Mouse (Mus musculus) spleen, postnatal 14 days (tissue): ENCODE data around the gene Gucd1.

Experiments used
- DNase-seq, 2 experiments: peaks; one replicate each; pipeline ENCODE4 v3.0.0; 2021 to 2022; ENCODE audit warnings: low spot score in 2 of 2

The Gucd1 gene

GRCm38 (mm10) chr10:75322966-75323365 is 194.8 kb downstream of the Gucd1 start:
- DNase-seq, result no peak

DNA sequence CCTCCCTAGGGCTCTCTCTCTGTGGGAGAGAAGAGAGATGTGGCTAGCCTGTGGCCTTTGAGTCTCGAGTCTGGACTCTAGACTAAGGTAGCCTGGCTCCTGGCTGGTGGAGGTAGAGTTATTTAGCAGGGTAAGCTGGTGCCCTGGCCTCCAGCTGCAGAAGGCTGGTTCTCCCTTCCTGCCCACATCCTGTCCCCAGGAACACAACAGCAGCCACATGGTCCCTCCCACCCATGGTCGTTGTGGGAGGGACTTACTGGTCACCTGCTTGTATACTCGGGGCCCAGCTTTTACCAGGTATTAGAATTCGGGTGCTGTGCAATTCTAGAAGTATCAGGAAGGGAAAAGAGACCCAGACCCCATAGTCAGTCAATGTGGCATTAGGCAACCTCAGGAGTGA is 197.5 kb downstream of the Gucd1 start:
- no peak for DNase-seq

DNA sequence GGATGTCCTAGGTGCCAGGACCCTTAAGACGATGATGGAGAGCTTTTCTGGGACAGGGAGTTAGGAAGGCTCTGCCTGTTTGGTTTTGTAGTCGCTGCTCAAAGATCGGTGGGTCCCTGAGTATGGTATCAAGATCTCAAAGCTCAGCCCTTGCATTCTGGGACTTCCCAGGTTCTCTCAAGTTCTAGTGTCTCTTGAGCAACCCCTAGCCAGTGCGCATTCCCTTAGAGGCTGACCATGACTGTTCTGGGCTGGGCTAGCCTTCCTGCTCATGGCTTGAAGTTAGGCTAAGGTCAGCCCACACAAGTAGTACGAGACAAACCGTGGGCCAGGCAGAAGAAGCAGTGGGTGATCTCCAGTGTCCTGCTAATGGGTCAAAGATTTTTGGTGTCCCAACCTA is 199.6 kb downstream of the Gucd1 start:
- no peak for DNase-seq

GRCm38 (mm10) chr10:75316908-75317761 is 200.6 kb downstream of the Gucd1 start:
- DNase-seq, result peak; percentile 62 to 70

DNA sequence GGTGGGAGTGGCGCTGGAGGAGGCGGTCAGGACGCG is 201.1 kb downstream of the Gucd1 start, which contains the start of gene Adora2a:
TSS of gene Adora2a (plus strand) at position 6 of the 36 bp plus-strand sequence.
- no peak for DNase-seq

DNA sequence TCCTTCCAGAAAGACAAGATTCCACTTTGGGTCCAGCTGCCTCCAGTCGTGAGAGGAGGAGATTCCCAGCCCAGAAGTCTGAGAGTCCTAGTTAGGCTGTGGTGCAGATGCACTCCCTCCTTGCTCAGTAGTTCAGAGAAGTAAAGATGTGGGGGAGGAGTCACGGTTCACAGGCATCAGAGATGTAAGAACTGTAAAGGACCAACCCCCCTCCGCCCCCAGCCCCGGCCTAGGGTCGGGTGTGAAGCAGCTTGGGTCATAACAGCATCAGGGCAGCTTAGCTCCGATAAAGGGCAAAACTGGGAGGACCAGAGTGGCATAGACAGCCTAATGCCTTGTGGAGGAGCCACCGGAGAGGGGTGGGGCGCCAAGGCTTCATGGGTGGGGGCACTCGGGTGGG is 201.3 kb downstream of the Gucd1 start:
- no peak for DNase-seq

GRCm38 (mm10) chr10:75315756-75316155 is 202.0 kb downstream of the Gucd1 start:
- DNase-seq, result no peak

DNA sequence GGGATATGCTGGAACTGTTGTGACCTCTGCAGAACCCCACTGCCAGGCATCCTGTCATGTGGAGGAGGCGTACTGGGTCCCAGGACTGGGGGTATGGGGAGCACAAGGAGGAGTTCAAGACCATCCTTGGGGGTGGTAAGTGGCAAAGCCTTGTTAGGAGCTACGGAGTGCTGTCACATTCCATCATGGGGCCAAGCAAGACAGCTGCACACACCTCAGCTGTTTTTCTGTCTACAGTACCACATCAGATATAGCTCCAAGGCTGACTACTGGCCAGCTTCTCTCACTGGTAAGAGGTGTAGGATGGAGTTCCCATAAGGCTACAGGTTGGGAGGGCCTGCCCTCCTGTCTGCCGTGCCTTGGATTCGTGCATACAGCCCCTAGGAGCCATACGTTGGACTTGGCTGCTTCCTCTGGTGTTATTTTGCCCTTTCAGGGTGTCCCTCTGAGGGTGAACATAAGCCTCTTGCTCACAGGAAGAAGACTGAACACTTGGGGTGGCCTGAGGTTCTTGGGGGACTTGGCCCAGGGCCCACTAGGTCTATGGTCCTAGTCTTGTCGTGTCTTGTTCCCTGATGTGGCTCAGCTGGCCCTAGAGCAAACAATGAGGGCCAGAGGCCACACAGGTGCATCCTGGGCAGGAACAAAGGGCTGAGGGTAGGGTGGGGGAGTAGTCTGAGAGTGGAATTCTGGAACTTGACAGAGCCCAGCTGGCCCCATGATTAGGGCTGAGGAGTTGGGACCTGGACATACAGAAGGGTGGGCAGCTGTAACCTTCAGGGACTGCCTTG is 203.4 kb downstream of the Gucd1 start:
- DNase-seq, result no peak

DNA sequence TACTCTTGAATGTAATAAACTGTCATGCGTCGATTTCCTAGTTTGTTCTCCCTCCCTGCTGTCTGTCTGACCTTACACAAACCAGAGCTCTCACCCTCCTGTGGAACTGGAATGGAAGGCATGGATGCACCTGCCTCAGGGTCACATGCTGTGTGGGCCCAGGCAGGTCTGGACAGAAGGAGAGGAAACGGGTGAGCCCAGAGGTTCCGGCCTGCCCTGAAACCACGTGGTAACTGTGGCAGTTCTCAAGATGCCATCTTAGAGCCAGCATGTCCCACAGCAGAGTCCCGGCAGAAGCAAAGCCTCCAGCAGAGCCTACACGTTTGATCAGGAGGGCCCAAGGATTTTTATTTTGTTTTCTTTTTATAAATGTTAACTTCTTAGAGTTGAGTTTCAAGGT is 205.4 kb downstream of the Gucd1 start:
- DNase-seq, result no peak

GRCm38 (mm10) chr10:75307130-75307529 is 210.6 kb downstream of the Gucd1 start:
- DNase-seq, result no peak

DNA sequence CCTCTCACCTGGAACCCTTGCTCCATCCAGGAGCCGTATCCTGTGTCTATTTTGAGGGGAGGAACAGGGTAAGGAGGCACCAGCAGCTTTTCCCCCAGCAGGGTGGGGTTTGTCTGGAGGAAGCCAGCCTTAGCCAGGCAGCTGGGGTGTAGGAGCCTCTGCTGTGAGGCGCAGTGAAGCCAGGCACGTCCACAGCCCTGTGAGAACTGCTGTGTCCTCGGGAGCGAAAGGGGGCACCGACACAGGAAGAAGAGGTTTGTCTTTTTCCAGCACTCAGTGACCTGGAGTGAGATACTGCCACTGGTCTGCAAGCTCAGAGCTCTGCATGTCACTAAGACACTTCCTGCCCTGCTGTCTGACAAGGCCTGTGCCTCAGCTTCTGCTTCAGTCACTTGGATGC is 213.4 kb downstream of the Gucd1 start:
- DNase-seq, result no peak

DNA sequence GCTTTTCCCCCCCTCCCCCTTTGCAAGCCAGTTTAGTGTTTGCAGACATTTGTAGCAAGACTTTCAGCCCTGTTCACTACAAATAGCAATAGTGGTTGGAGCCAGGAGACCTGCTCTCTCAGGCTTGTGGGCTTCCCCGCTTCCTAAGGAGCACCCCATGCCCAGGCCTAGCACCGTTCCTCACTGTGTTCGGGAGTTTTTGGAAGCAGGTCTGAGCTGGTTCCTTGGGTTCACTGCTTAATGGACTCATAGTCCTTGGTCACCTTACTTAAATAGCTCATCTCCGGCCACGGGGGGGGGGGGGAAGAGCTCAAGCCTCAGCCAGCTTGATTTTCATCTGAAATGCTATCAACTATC is 213.7 kb downstream of the Gucd1 start:
- DNase-seq, result no peak

GRCm38 (mm10) chr10:75303324-75304048 is 214.3 kb downstream of the Gucd1 start:
- DNase-seq, result no peak

DNA sequence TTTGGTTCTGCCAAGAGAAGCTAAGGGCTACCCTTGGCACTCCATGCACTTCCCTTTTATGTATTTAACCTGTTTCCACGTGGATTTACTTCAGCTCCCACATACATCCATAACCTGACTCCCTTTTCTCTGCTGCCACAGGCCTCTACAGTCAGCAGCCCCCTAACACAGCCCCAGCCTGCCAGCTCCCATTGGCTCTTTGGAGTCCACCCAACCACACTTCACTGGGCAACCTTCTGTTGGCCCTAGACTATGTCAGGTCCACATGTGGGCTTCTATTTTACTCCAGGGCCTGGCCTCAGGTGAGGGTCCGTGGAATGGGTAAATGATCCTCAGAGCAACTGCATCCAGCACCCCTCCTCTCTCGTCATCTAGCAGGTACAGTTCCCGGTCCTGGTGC is 215.2 kb downstream of the Gucd1 start:
- DNase-seq, result no peak

GRCm38 (mm10) chr10:75301937-75302336 is 215.8 kb downstream of the Gucd1 start:
- no peak for DNase-seq

DNA sequence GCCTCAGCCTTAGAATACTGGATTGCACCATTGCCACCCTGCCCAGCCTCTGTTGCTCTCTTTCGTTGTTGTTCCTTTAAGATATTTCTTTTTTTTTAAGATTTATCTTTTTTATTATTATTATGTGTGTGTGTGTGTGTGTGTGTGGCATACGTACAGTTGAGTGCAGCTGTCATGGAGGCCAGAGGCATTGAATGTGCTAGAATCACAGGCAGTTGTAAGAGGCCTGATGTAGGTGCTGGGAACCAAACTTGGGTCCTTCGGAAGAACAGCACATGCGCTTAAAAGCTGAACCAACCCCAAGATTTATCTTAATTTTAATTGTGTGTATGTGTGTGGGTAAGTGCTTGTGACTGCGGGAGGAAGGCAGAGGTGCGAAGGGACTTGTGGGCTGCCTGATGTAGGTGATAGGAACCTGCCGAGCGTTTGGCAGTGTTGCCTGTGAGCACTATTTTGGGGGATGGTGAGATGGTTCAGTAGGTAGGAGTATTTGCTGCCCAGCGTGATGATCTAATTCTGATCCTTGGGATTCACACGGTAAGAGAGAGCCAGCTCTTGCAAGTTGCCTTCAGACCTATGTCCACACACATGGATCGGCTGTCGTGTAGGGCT is 216.5 kb downstream of the Gucd1 start:
- no peak for DNase-seq
